Mouse (Mus musculus): ENCODE results near the gene Mettl8. TPM values are rescaled to one million over a fixed set of nuclear protein-coding genes. Genes with fewer than 3 reads are reported as not detected.

Gene Mettl8
- total RNA-seq (2022), result 1 to 10 TPM; 4.8 to 6.1 (median 5.4) TPM

GRCm38 (mm10) chr2:71055300-71056114 is at the start of gene Mettl8, which contains the start of gene Dcaf17:
Gene Mettl8 (minus strand): TSS chr2:71055583.
Gene Dcaf17 (plus strand): TSS chr2:71055328.
- DNase-seq (ENCODE audit: low spot score in 2 of 2), result peak; percentile 84 to 89

- DNase-seq (ENCODE audit: low spot score in 2 of 2), result no peak
Measured at GRCm38 (mm10) chr2:71104696-71105095, 49.3 kb upstream of the Mettl8 start.

GRCm38 (mm10) chr2:71103292-71103680 is 47.9 kb upstream of the Mettl8 start:
- DNase-seq (ENCODE audit: low spot score in 2 of 2), result no peak

GRCm38 (mm10) chr2:71102621-71103291 is 47.4 kb upstream of the Mettl8 start:
- no peak for DNase-seq (ENCODE audit: low spot score in 2 of 2)

GRCm38 (mm10) chr2:71096170-71096569 is 40.8 kb upstream of the Mettl8 start:
- no peak for DNase-seq (ENCODE audit: low spot score in 2 of 2)

- DNase-seq (ENCODE audit: low spot score in 2 of 2), result no peak
Measured at GRCm38 (mm10) chr2:71090660-71091445, 35.5 kb upstream of the Mettl8 start.

GRCm38 (mm10) chr2:71089766-71090165 is 34.4 kb upstream of the Mettl8 start:
- DNase-seq (ENCODE audit: low spot score in 2 of 2), result no peak

GRCm38 (mm10) chr2:71083454-71084193 is 28.2 kb upstream of the Mettl8 start:
- no peak for DNase-seq (ENCODE audit: low spot score in 2 of 2)

GRCm38 (mm10) chr2:71082416-71082815 is 27.0 kb upstream of the Mettl8 start:
- no peak for DNase-seq (ENCODE audit: low spot score in 2 of 2)

- no peak for DNase-seq (ENCODE audit: low spot score in 2 of 2)
Measured at GRCm38 (mm10) chr2:71073828-71074227, 18.4 kb upstream of the Mettl8 start.

GRCm38 (mm10) chr2:71073330-71073729 is 17.9 kb upstream of the Mettl8 start:
- DNase-seq (ENCODE audit: low spot score in 2 of 2), result no peak

- DNase-seq (ENCODE audit: low spot score in 2 of 2), result no peak
Measured at GRCm38 (mm10) chr2:71071601-71072000, 16.2 kb upstream of the Mettl8 start.

- DNase-seq (ENCODE audit: low spot score in 2 of 2), result no peak
Measured at GRCm38 (mm10) chr2:71056115-71056835, 892 bp upstream of the Mettl8 start.

GRCm38 (mm10) chr2:71054716-71055115 is 667 bp downstream of the Mettl8 start:
- no peak for DNase-seq (ENCODE audit: low spot score in 2 of 2)

- DNase-seq (ENCODE audit: low spot score in 2 of 2), result no peak
Measured at GRCm38 (mm10) chr2:71050511-71050910, 4.9 kb downstream of the Mettl8 start.

- DNase-seq (ENCODE audit: low spot score in 2 of 2), result no peak
Measured at GRCm38 (mm10) chr2:71048896-71049295, 6.5 kb downstream of the Mettl8 start.

- DNase-seq (ENCODE audit: low spot score in 2 of 2), result no peak
Measured at GRCm38 (mm10) chr2:71046751-71047320, 8.5 kb downstream of the Mettl8 start.

GRCm38 (mm10) chr2:71046151-71046550 is 9.2 kb downstream of the Mettl8 start:
- no peak for DNase-seq (ENCODE audit: low spot score in 2 of 2)

- DNase-seq (ENCODE audit: low spot score in 2 of 2), result peak; percentile 60 to 66
Measured at GRCm38 (mm10) chr2:71039522-71040121, 15.8 kb downstream of the Mettl8 start.

GRCm38 (mm10) chr2:71037447-71037846 is 17.9 kb downstream of the Mettl8 start:
- DNase-seq (ENCODE audit: low spot score in 2 of 2), result no peak

Data from gastrocnemius, adult 8-10 months (tissue).